Mouse (Mus musculus): ENCODE data around the gene Thsd7a.

Thsd7a gene

GRCm38 (mm10) chr6:12499866-12500265, 249.3 kb downstream of the Thsd7a start:
- no peak for DNase-seq

GRCm38 (mm10) chr6:12493571-12493970, 255.6 kb downstream of the Thsd7a start:
- no peak for DNase-seq

- DNase-seq = no peak
Measured at GRCm38 (mm10) chr6:12488882-12489281, 260.3 kb downstream of the Thsd7a start.

- DNase-seq = no peak
Measured at GRCm38 (mm10) chr6:12481527-12482163, 267.6 kb downstream of the Thsd7a start.

- no peak for DNase-seq
Measured at GRCm38 (mm10) chr6:12478359-12478758, 270.9 kb downstream of the Thsd7a start.

- DNase-seq = no peak
Measured at GRCm38 (mm10) chr6:12470935-12471334, 278.3 kb downstream of the Thsd7a start.

GRCm38 (mm10) chr6:12467339-12468124, 281.7 kb downstream of the Thsd7a start:
- no peak for DNase-seq

GRCm38 (mm10) chr6:12458841-12459240, 290.4 kb downstream of the Thsd7a start:
- no peak for DNase-seq

GRCm38 (mm10) chr6:12457451-12457850, 291.8 kb downstream of the Thsd7a start:
- DNase-seq = no peak

GRCm38 (mm10) chr6:12454876-12455485, 294.2 kb downstream of the Thsd7a start:
- no peak for DNase-seq

- DNase-seq = no peak
Measured at GRCm38 (mm10) chr6:12454132-12454531, 295.1 kb downstream of the Thsd7a start.

- DNase-seq = no peak
Measured at GRCm38 (mm10) chr6:12448851-12449250, 300.4 kb downstream of the Thsd7a start.

GRCm38 (mm10) chr6:12445486-12445885, 303.7 kb downstream of the Thsd7a start:
- DNase-seq = no peak

- DNase-seq = no peak
Measured at GRCm38 (mm10) chr6:12439561-12439960, 309.6 kb downstream of the Thsd7a start.

GRCm38 (mm10) chr6:12419070-12419469, 330.1 kb downstream of the Thsd7a start:
- peak; percentile 10 for DNase-seq

- DNase-seq = no peak
Measured at GRCm38 (mm10) chr6:12416976-12417375, 332.2 kb downstream of the Thsd7a start.

GRCm38 (mm10) chr6:12404441-12404840, 344.8 kb downstream of the Thsd7a start:
- DNase-seq = no peak

GRCm38 (mm10) chr6:12402996-12403395, 346.2 kb downstream of the Thsd7a start:
- DNase-seq = no peak

GRCm38 (mm10) chr6:12397776-12398522, 351.3 kb downstream of the Thsd7a start:
- no peak for DNase-seq

GRCm38 (mm10) chr6:12393574-12394380, 355.4 kb downstream of the Thsd7a start:
- DNase-seq = no peak

GRCm38 (mm10) chr6:12386731-12387130, 362.5 kb downstream of the Thsd7a start:
- DNase-seq = no peak

GRCm38 (mm10) chr6:12385591-12385990, 363.6 kb downstream of the Thsd7a start:
- no peak for DNase-seq

Data from thymus, postnatal 4 days (tissue).